Mouse (Mus musculus) ES-E14 (cell line): ENCODE results near the gene Exoc4. TPM values are rescaled to one million over a fixed set of nuclear protein-coding genes. Genes with fewer than 3 reads are reported as not detected.

Source experiments
- DNase-seq: peaks from one replicate; pipeline ENCODE4 v3.0.0-alpha.2; 2013; ENCODE audit warnings: low read depth, low spot score
- H3K27ac ChIP-seq: 2 replicates; pipeline ENCODE4 v1.5.1; 2012; ENCODE audit warnings: low read depth, mild to moderate bottlenecking, low read length, moderate library complexity, mixed read lengths; ENCODE audit not compliant: poor library complexity, insufficient read depth, severe bottlenecking
- H3K36me3 ChIP-seq: 2 replicates; pipeline ENCODE4 v1.6.1; 2012; ENCODE audit warnings: mild to moderate bottlenecking, low read length, moderate library complexity, mixed read lengths; ENCODE audit not compliant: control insufficient read depth, poor library complexity, insufficient read depth, severe bottlenecking
- H3K4me1 ChIP-seq, 2 experiments: fragments of 150-350 bp in 1 of 2; sonication (generic) in 1 of 2; 2 replicates each; pipeline ENCODE4 v1.6.1; 2012; ENCODE audit warnings: low read length in 2 of 2, mild to moderate bottlenecking in 1 of 2, mixed read lengths in 1 of 2; ENCODE audit not compliant: control insufficient read depth in 2 of 2, insufficient read depth in 2 of 2, poor library complexity in 1 of 2
- H3K4me3 ChIP-seq, 2 experiments: fragments of 150-350 bp in 1 of 2; sonication (generic) in 1 of 2; 2 replicates each; pipeline ENCODE4 v1.5.1; 2012; ENCODE audit warnings: low read length in 2 of 2, low read depth in 1 of 2, mild to moderate bottlenecking in 1 of 2, mixed read lengths in 1 of 2; ENCODE audit not compliant: insufficient read depth in 1 of 2, poor library complexity in 1 of 2, severe bottlenecking in 1 of 2
- H3K9ac ChIP-seq: 2 replicates; pipeline ENCODE4 v1.6.1; 2012; ENCODE audit warnings: low read depth, mild to moderate bottlenecking, low read length, mixed read lengths; ENCODE audit not compliant: poor library complexity, insufficient read depth, severe bottlenecking
- H3K9me3 ChIP-seq: fragments of 150-350 bp; sonication (generic); 2 replicates; pipeline ENCODE4 v1.6.1; 2012; ENCODE audit warnings: low read depth, mild to moderate bottlenecking, low read length; ENCODE audit not compliant: control insufficient read depth, insufficient read depth
- CHD2 ChIP-seq: IDR thresholded peaks from 2 replicates; pipeline ENCODE4 v1.6.1; 2014; ENCODE audit warnings: mild to moderate bottlenecking, low read depth, low read length, inconsistent platforms
- HCFC1 ChIP-seq: IDR thresholded peaks from 2 replicates; pipeline ENCODE4 v1.6.1; 2012; ENCODE audit warnings: low read length, inconsistent platforms, borderline replicate concordance; ENCODE audit not compliant: insufficient read depth
- MAFK ChIP-seq: IDR thresholded peaks from 2 replicates; pipeline ENCODE4 v1.6.1; 2014; ENCODE audit warnings: mild to moderate bottlenecking, low read depth, low read length, inconsistent platforms; ENCODE audit not compliant: insufficient read depth
- ZC3H11A ChIP-seq: IDR thresholded peaks from 2 replicates; pipeline ENCODE4 v1.6.1; 2012; ENCODE audit warnings: low read depth, mild to moderate bottlenecking, inconsistent platforms, low read length, borderline replicate concordance
- ZNF384 ChIP-seq: IDR thresholded peaks from 2 replicates; pipeline ENCODE4 v1.6.1; 2012; ENCODE audit warnings: low read depth, low read length, inconsistent platforms
- in situ Hi-C, 2 experiments: fragments of 600-800 bp; cut with MboI; formaldehyde crosslinking; loops; one replicate each; pipeline ENCODE4 v1.15.1; 2025; ENCODE audit warnings: low sequenced_read_pairs in 2 of 2, inconsistent platforms in 1 of 2; ENCODE audit not compliant: unreplicated experiment in 2 of 2
- total RNA-seq: library from RNA; depleted of rRNA; stranded (reverse); fragments of 300-350 nt; gene quantifications from 2 replicates; pipeline ENCODE4 v1.2.3, GENCODE M21; 2012

Gene Exoc4
- total RNA-seq, 1 experiment, result 99.3 TPM

DNA sequence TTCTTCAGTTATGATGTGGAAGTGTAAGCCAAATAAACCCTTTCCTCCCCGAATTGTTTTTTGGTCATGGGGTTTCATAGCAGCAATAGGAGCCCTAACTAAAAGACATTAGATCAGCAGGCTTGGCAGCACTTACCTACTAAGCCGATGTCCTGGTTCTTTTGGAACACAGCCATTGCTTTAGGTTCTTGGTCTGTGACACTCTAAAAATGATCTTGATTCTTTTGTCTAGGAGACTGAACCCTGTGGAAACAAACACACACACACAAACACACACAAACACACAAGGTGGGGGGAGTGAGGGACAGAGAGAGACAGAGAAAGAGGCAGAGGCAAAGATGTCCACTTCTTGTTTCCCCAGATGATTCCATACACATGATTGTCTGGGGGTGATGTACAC, 574.3 kb downstream of the Exoc4 start:
- in situ Hi-C loops, result no loop called here
- DNase-seq, result no peak
- H3K4me3 ChIP-seq, result no peak overlapping the region
- H3K36me3 ChIP-seq, result no peaks in the 10 kb centered on the region
- no peak overlapping the region for H3K27ac ChIP-seq
- H3K9me3 ChIP-seq, result no peaks in the 10 kb centered on the region
- no peaks in the 10 kb centered on the region for H3K4me1 ChIP-seq
- H3K9ac ChIP-seq, result no peak overlapping the region
- TF ChIP-seq HCFC1 (no peak), MAFK (no peak), CHD2 (no peak), ZNF384 (no peak), ZC3H11A (no peak)

GRCm38 (mm10) chr6:33823777-33824302, 575.0 kb downstream of the Exoc4 start:
- in situ Hi-C loops, result no loop called here
- no peak for DNase-seq
- no peaks in the 10 kb centered on the region for H3K4me1 ChIP-seq
- TF ChIP-seq CHD2 (no peak), ZNF384 (no peak), MAFK (no peak), ZC3H11A (no peak), HCFC1 (no peak)
- no peaks in the 10 kb centered on the region for H3K36me3 ChIP-seq
- H3K9me3 ChIP-seq, result no peaks in the 10 kb centered on the region
- H3K4me3 ChIP-seq, result no peak overlapping the region
- no peak overlapping the region for H3K27ac ChIP-seq
- H3K9ac ChIP-seq, result no peak overlapping the region

- Histone ChIP-seq H3K27ac (no peak overlapping the region), H3K9me3 (no peaks in the 10 kb centered on the region), H3K4me1 (no peaks in the 10 kb centered on the region), H3K4me3 (no peak overlapping the region), H3K36me3 (no peaks in the 10 kb centered on the region), H3K9ac (no peak overlapping the region)
- DNase-seq, result no peak
- TF ChIP-seq HCFC1 (no peak), MAFK (no peak), ZNF384 (no peak), ZC3H11A (no peak)
- in situ Hi-C loops, result no loop called here
These were observed 579.6 kb downstream of the Exoc4 start for GRCm38 (mm10) chr6:33828499-33828898.

DNA sequence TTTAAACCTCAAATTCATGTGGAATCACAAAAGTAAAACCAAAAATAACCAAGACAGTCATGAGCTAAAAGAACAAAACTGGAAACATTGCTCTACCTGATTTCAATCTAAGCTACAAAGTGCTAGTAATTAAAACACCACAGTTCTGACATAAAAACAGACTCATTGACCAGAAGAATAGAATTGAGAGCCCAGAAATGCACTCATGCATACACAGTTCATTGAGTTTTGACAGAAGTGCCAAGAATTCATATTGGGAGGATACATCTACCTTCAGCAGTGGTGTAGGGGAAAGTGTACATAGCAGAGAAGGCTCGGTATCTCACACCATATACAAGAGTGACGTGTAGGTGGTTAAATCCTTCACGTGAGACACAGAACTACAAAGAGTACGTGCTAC, 580.4 kb downstream of the Exoc4 start:
- TF ChIP-seq ZC3H11A, result no peak
- TF ChIP-seq ZNF384, result no peak
- TF ChIP-seq CHD2, result no peak
- TF ChIP-seq MAFK, result no peak
- TF ChIP-seq HCFC1, result no peak
- Histone ChIP-seq H3K9me3 (no peaks in the 10 kb centered on the region), H3K27ac (no peak overlapping the region), H3K36me3 (no peaks in the 10 kb centered on the region), H3K4me1 (no peaks in the 10 kb centered on the region), H3K9ac (no peak overlapping the region), H3K4me3 (no peak overlapping the region)
- in situ Hi-C loops, result no loop called here
- no peak for DNase-seq

DNA sequence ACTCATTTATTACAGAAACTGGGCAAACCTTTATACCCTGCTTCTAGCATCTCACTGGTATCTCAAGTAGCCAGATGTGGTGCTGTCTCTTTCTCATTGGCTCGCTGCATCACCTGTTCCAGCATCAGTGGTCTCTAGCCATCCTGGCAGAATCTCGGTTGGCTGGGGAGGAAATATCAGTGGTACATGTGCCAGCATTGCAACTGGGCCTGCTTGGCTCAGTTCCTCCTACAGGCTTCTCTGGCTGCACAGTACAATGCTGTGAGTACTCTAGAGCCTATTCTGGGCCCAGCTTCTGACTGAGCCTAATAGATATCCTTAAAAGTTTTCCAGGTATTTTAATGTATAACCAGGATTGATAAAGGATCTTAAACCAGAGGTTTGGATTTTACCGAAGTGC, 582.4 kb downstream of the Exoc4 start:
- H3K4me3 ChIP-seq, result no peak overlapping the region
- no peaks in the 10 kb centered on the region for H3K36me3 ChIP-seq
- H3K9ac ChIP-seq, result no peak overlapping the region
- no peak overlapping the region for H3K27ac ChIP-seq
- TF ChIP-seq ZNF384 (no peak), CHD2 (no peak), MAFK (no peak), HCFC1 (no peak), ZC3H11A (no peak)
- H3K9me3 ChIP-seq, result no peaks in the 10 kb centered on the region
- no peak for DNase-seq
- in situ Hi-C loops, result no loop called here
- no peaks in the 10 kb centered on the region for H3K4me1 ChIP-seq
